Mouse (Mus musculus): ENCODE measurements around the gene Clcn5.

GRCm38 (mm10) chrX:7276564-7276963, 42.6 kb downstream of the Clcn5 start:
- TF ChIP-seq CTCF (IDR thresholded peaks at IDR 0.05; ENCODE audit: borderline replicate concordance, insufficient read depth, low read length) = no peak
- TF ChIP-seq POLR2A (IDR thresholded peaks at IDR 0.05; ENCODE audit: low read depth, low read length) = no peak

Measured in embryonic fibroblast, embryonic 13.5 days (primary cell).